10 mouse cellular contexts compared by ENCODE assay signal in genomic region chr16:10897372-10897771, GRCm38 (mm10).
A peak's percentile ranks its signal among the peaks of the same experiment; 100 is the strongest.
DNase-seq lines count a peak whose midpoint lies in the region; ATAC-seq and TF ChIP-seq lines count a peak whose summit lies in the region.
"Had no signal": no experiment of that assay in that cellular context is flagged by ENCODE, and none has a peak within 500 bp of the region (broad histone marks: within the 10 kb centered on the region; RNA-seq: fewer than 3 reads in every experiment).

No protein-coding gene starts in this region.

- no peaks in the 10 kb centered on the region for H3K4me1 ChIP-seq in kidney, postnatal 0 days (replicated peaks; ENCODE audit: insufficient read depth, low read length)
- H3K4me1 ChIP-seq in CH12.LX (ENCODE audit: control insufficient read depth in 1 of 2, insufficient read depth in 2 of 2): peaks cover 2 to 18% of the 10 kb centered on the region in 2 experiments
- H3K4me1 ChIP-seq in embryonic facial prominence, embryonic 11.5 days (ENCODE audit: control insufficient read depth, insufficient read depth, low read length): no peaks in the 10 kb centered on the region
- no peaks in the 10 kb centered on the region for H3K4me1 ChIP-seq in intestine, embryonic 15.5 days (replicated peaks)

- TF ChIP-seq EP300 in CH12.LX (IDR thresholded peaks at IDR 0.05; ENCODE audit: low read length): no peak

- no peak overlapping the region for H3K9ac ChIP-seq in kidney, postnatal 0 days (ENCODE audit: low read depth, low read length)
- no peak overlapping the region for H3K9ac ChIP-seq in CH12.LX (ENCODE audit: insufficient read depth, low read depth)
- H3K9ac ChIP-seq in embryonic facial prominence, embryonic 11.5 days (replicated peaks; ENCODE audit: low read length): no peak overlapping the region
- H3K9ac ChIP-seq in intestine, embryonic 15.5 days: no peak overlapping the region

- no peak for TF ChIP-seq RAD21 in CH12.LX (IDR thresholded peaks at IDR 0.05; ENCODE audit: low read depth, low read length)

- 19% methylated on average over 6 of the region's 6 CpGs for WGBS in kidney, postnatal 0 days
- 39% methylated on average over 6 of the region's 6 CpGs for WGBS in embryonic facial prominence, embryonic 11.5 days
- 36% methylated on average over 6 of the region's 6 CpGs for WGBS in intestine, embryonic 15.5 days

- ATAC-seq in kidney, postnatal 0 days (replicated peaks; ENCODE audit: low FRiP score, low read depth): no peak
- 0 out of 2 replicates have a peak, but pooled peaks have one; percentile 63 for ATAC-seq in embryonic facial prominence, embryonic 11.5 days (replicated peaks; ENCODE audit: insufficient number of reproducible peaks, low FRiP score, low TSS enrichment, low read depth)
- peak; percentile 93 for ATAC-seq in megakaryocyte progenitor cell, adult 5-6 weeks (replicated peaks; ENCODE audit: poor library complexity)
- no peak for ATAC-seq in intestine, embryonic 15.5 days

- TF ChIP-seq CTCF in kidney, postnatal 0 days (IDR thresholded peaks at IDR 0.05; ENCODE audit: low read depth): no peak
- no peak for TF ChIP-seq CTCF in CH12.LX (conservative IDR thresholded peaks at IDR 0.05 in 1 of 2, IDR thresholded peaks at IDR 0.05 in 1 of 2; ENCODE audit: low read depth in 2 of 2, low read length in 2 of 2)

- H3K4me2 ChIP-seq in kidney, postnatal 0 days (ENCODE audit: low read length): no peak overlapping the region
- no peak overlapping the region for H3K4me2 ChIP-seq in CH12.LX (ENCODE audit: insufficient read depth, low read depth, poor library complexity, severe bottlenecking)
- no peak overlapping the region for H3K4me2 ChIP-seq in embryonic facial prominence, embryonic 11.5 days (ENCODE audit: low read depth, low read length)
- H3K4me2 ChIP-seq in intestine, embryonic 15.5 days (replicated peaks): no peak overlapping the region

- in situ Hi-C loops in CH12.LX (cut with MboI; ENCODE audit: low pct_ligation_motif_present, low pct_unique_long_range_greater_than_20kb, low sequenced_read_pairs): no loop called here

- dilution Hi-C loops in CH12.LX (cut with MboI; ENCODE audit: extremely low pct_ligation_motif_present, extremely low pct_unique_long_range_greater_than_20kb, low sequenced_read_pairs): no loop called here

- no peaks in the 10 kb centered on the region for H3K36me3 ChIP-seq in kidney, postnatal 0 days (ENCODE audit: insufficient read depth, low read length)
- H3K36me3 ChIP-seq in CH12.LX (replicated peaks in 1 of 2; ENCODE audit: control insufficient read depth in 1 of 2, insufficient read depth in 1 of 2, low read length in 1 of 2): no peaks in the 10 kb centered on the region
- H3K36me3 ChIP-seq in embryonic facial prominence, embryonic 11.5 days (replicated peaks; ENCODE audit: control insufficient read depth, insufficient read depth, low read depth, low read length): no peaks in the 10 kb centered on the region
- no peaks in the 10 kb centered on the region for H3K36me3 ChIP-seq in intestine, embryonic 15.5 days

- no peaks in the 10 kb centered on the region for H3K9me3 ChIP-seq in kidney, postnatal 0 days (replicated peaks; ENCODE audit: low read length)
- H3K9me3 ChIP-seq in CH12.LX (replicated peaks; ENCODE audit: low read length): peaks cover 14% of the 10 kb centered on the region
- H3K9me3 ChIP-seq in embryonic facial prominence, embryonic 11.5 days (replicated peaks; ENCODE audit: control insufficient read depth, low read length): no peaks in the 10 kb centered on the region
- no peaks in the 10 kb centered on the region for H3K9me3 ChIP-seq in intestine, embryonic 15.5 days

- TF ChIP-seq POLR2A in CH12.LX (IDR thresholded peaks at IDR 0.05; ENCODE audit: low read depth, low read length): no peak

- no peaks in the 10 kb centered on the region for H3K27me3 ChIP-seq in kidney, postnatal 0 days (ENCODE audit: insufficient read depth, low read length)
- H3K27me3 ChIP-seq in CH12.LX (replicated peaks): no peaks in the 10 kb centered on the region
- no peaks in the 10 kb centered on the region for H3K27me3 ChIP-seq in embryonic facial prominence, embryonic 11.5 days (ENCODE audit: control insufficient read depth, insufficient read depth, low read length)
- H3K27me3 ChIP-seq in intestine, embryonic 15.5 days (replicated peaks): no peaks in the 10 kb centered on the region

- H3K79me2 ChIP-seq in CH12.LX (replicated peaks; ENCODE audit: control insufficient read depth, extremely low read depth, insufficient read depth, poor library complexity, severe bottlenecking): no peaks in the 10 kb centered on the region

- DNase-seq in kidney, postnatal 0 days (ENCODE audit: low spot score): peak; percentile 62
- no peak for DNase-seq in kidney, postnatal 10 days
- DNase-seq in CH12.LX (ENCODE audit: extremely low read depth): peak; percentile 67
- peak; percentile 66 for DNase-seq in embryonic facial prominence, embryonic 11.5 days (ENCODE audit: low spot score)
- DNase-seq in left cerebral cortex, adult 9 months (ENCODE audit: low spot score in 2 of 2): no peak
- no peak for DNase-seq in adrenal gland, postnatal 14 days
- DNase-seq: kidney, adult 18-20 months; left cerebral cortex, postnatal 4 days had no signal

- H3K4me3 ChIP-seq in kidney, postnatal 0 days (replicated peaks; ENCODE audit: low read depth, low read length): no peak overlapping the region
- H3K4me3 ChIP-seq in CH12.LX (replicated peaks in 1 of 3; ENCODE audit: low read depth in 2 of 3, low read length in 2 of 3, poor library complexity in 1 of 3): no peak overlapping the region
- no peak overlapping the region for H3K4me3 ChIP-seq in embryonic facial prominence, embryonic 11.5 days (ENCODE audit: low read depth, low read length)
- no peak overlapping the region for H3K4me3 ChIP-seq in intestine, embryonic 15.5 days (replicated peaks)

- no peak overlapping the region for H3K27ac ChIP-seq in kidney, postnatal 0 days
- H3K27ac ChIP-seq in CH12.LX (ENCODE audit: insufficient read depth, low read depth): no peak overlapping the region
- H3K27ac ChIP-seq in embryonic facial prominence, embryonic 11.5 days (replicated peaks; ENCODE audit: low read depth, low read length): no peak overlapping the region
- no peak overlapping the region for H3K27ac ChIP-seq in intestine, embryonic 15.5 days

TF ChIP-seq in CH12.LX, 34 proteins besides CTCF, POLR2A, EP300 and RAD21:
- TF ChIP-seq USF1 (IDR thresholded peaks at IDR 0.05; ENCODE audit: low read depth, low read length) (no peak), ETS1 (conservative IDR thresholded peaks at IDR 0.05; ENCODE audit: low read depth, low read length) (peak; percentile 24; the same call in 1 of the 2 replicates), MEF2A (IDR thresholded peaks at IDR 0.05; ENCODE audit: borderline replicate concordance, low read depth, low read length) (peak; percentile 87)

Comparison
In these comparisons a context has a peak if more than half of its experiments do, and no peak if none do; other contexts are left out.
1. DNase-seq: peak in kidney, postnatal 0 days (single experiment), CH12.LX (single experiment) and embryonic facial prominence, embryonic 11.5 days (single experiment); none in kidney, postnatal 10 days (single experiment), left cerebral cortex, adult 9 months (0 of 2) and adrenal gland, postnatal 14 days (single experiment).
2. ATAC-seq: peak in embryonic facial prominence, embryonic 11.5 days (single experiment) and megakaryocyte progenitor cell, adult 5-6 weeks (single experiment); none in kidney, postnatal 0 days (single experiment) and intestine, embryonic 15.5 days (single experiment).